Mouse (Mus musculus): ENCODE measurements around the gene Usp34. TPM values are rescaled to one million over a fixed set of nuclear protein-coding genes. Genes with fewer than 3 reads are reported as not detected.

Usp34 gene
- total and polyA plus RNA-seq, 3 experiments = 30.4 to 36.6 (median 34.9) TPM

GRCm38 (mm10) chr11:23537446-23537845, 230.8 kb downstream of the Usp34 start:
- no peaks in the 10 kb centered on the region for H3K9me3 ChIP-seq (replicated peaks; ENCODE audit: insufficient read depth, low read length)
- H3K4me1 ChIP-seq (ENCODE audit: control insufficient read depth in 1 of 2, insufficient read depth in 2 of 2, low read length in 2 of 2) = peaks cover 3 to 4% of the 10 kb centered on the region in 2 experiments; a peak in 3 of 4 replicates
- H3K36me3 ChIP-seq (ENCODE audit: control insufficient read depth in 1 of 2, insufficient read depth in 2 of 2, low read length in 2 of 2) = no peaks in the 10 kb centered on the region
- TF ChIP-seq TCF12 (IDR thresholded peaks at IDR 0.05; ENCODE audit: low read depth, low read length) = peak; percentile 64; the same call in 1 of the 2 replicates
- no peak for TF ChIP-seq SMC3 (IDR thresholded peaks at IDR 0.05; ENCODE audit: low read depth, low read length)
- no peak for TF ChIP-seq TBP (IDR thresholded peaks at IDR 0.05; ENCODE audit: low read depth, low read length)
- TF ChIP-seq EP300 (IDR thresholded peaks at IDR 0.05; ENCODE audit: low read depth in 1 of 2, low read length in 2 of 2) = peak in 1 of 2 experiments; percentile 61; a peak in 1 of 4 replicates
- TF ChIP-seq TAL1 (IDR thresholded peaks at IDR 0.05; ENCODE audit: low read length) = no peak
- TF ChIP-seq MYB (IDR thresholded peaks at IDR 0.05; ENCODE audit: low read depth, low read length) = 0 out of 2 replicates have a peak, but pooled peaks have one; percentile 28
- TF ChIP-seq CHD1 (IDR thresholded peaks at IDR 0.05; ENCODE audit: low read depth, low read length) = no peak
- TF ChIP-seq ELF1 (IDR thresholded peaks at IDR 0.05; ENCODE audit: low read depth, low read length) = no peak
- DNase-seq (ENCODE audit: low read depth, low spot score) = peak; percentile 34
- no peak overlapping the region for H3K27ac ChIP-seq (ENCODE audit: control insufficient read depth, low read depth, low read length)
- no peaks in the 10 kb centered on the region for H3K79me2 ChIP-seq (ENCODE audit: control insufficient read depth, insufficient read depth, low read length, poor library complexity)
- H3K27me3 ChIP-seq (ENCODE audit: control insufficient read depth in 1 of 2, insufficient read depth in 2 of 2, low read length in 2 of 2) = no peaks in the 10 kb centered on the region
- no peak overlapping the region for H3K9ac ChIP-seq (ENCODE audit: control insufficient read depth, low read depth, low read length, poor library complexity, severe bottlenecking)
- H3K4me3 ChIP-seq (ENCODE audit: control insufficient read depth in 1 of 2, insufficient read depth in 1 of 2, low read depth in 2 of 2, low read length in 2 of 2) = no peak overlapping the region

Other genes with a start within 250 kb of the Usp34 start
- gene Xpo1, start 50.9 kb upstream of the Usp34 start, total RNA-seq (2012; rRNA removed) = 119 and 143 TPM in 2 replicates
- 100 to 1,000 TPM in 1 of 2 experiments, 10 to 100 TPM in 1; 95.0 to 276 TPM for gene Xpo1, start 50.9 kb upstream of the Usp34 start, polyA plus RNA-seq (2012; ENCODE audit: insufficient read depth in 1 of 2, insufficient read length in 2 of 2, low read depth in 1 of 2, low replicate concordance in 2 of 2, missing spikeins in 1 of 2)
- 35.6 and 36.2 TPM in 2 replicates for gene Ahsa2, start 191.1 kb downstream of the Usp34 start, total RNA-seq (2012; rRNA removed)
- 10 to 100 TPM in 1 of 2 experiments, not detected in 1; 37.8 TPM for gene Ahsa2, start 191.1 kb downstream of the Usp34 start, polyA plus RNA-seq (2012; ENCODE audit: insufficient read depth in 1 of 2, insufficient read length in 2 of 2, low read depth in 1 of 2, low replicate concordance in 2 of 2, missing spikeins in 1 of 2)
- not detected in 2 replicates for gene 1700093K21Rik, start 214.3 kb downstream of the Usp34 start, total RNA-seq (2012; rRNA removed)
- gene 1700093K21Rik, start 214.3 kb downstream of the Usp34 start, polyA plus RNA-seq (2012; ENCODE audit: insufficient read depth in 1 of 2, insufficient read length in 2 of 2, low read depth in 1 of 2, low replicate concordance in 2 of 2, missing spikeins in 1 of 2) = not detected

All from MEL (cell line).